Mouse (Mus musculus) stomach, embryonic 14.5 days (tissue): ENCODE data around the gene Rfc5. TPM values are rescaled to one million over a fixed set of nuclear protein-coding genes. Genes with fewer than 3 reads are reported as not detected.

Source experiments
- ATAC-seq: fragments of 200-750 bp; cut with Nextera tagmentation; 2 replicates; pipeline ENCODE4 v1.8.0; 2017; ENCODE audit warnings: low read depth, moderate TSS enrichment; ENCODE audit not compliant: insufficient number of reproducible peaks, insufficient read depth, low FRiP score
- H3K27ac ChIP-seq: fragments of 300-500 bp; sonication (generic); 2 replicates; pipeline ENCODE4 v1.5.1; 2014; ENCODE audit warnings: mild to moderate bottlenecking, low read length, moderate library complexity, mixed read lengths
- H3K27me3 ChIP-seq: fragments of 300-500 bp; sonication (generic); 2 replicates; pipeline ENCODE4 v1.6.1; 2014; ENCODE audit warnings: low read length, control low read depth, mixed read lengths; ENCODE audit not compliant: control insufficient read depth, insufficient read depth
- H3K36me3 ChIP-seq: fragments of 300-500 bp; sonication (generic); 2 replicates; pipeline ENCODE4 v1.6.1; 2014; ENCODE audit warnings: mild to moderate bottlenecking, control low read depth, low read length, moderate library complexity, mixed read lengths; ENCODE audit not compliant: control insufficient read depth, insufficient read depth
- H3K4me1 ChIP-seq: fragments of 300-500 bp; sonication (generic); 2 replicates; pipeline ENCODE4 v1.6.1; 2014; ENCODE audit warnings: low read length, control low read depth, mixed read lengths; ENCODE audit not compliant: control insufficient read depth, insufficient read depth
- H3K4me2 ChIP-seq: fragments of 300-500 bp; sonication (generic); replicated peaks from 2 replicates; pipeline ENCODE4 v1.6.1; 2014; ENCODE audit warnings: low read depth, low read length, control low read depth
- H3K4me3 ChIP-seq: fragments of 300-500 bp; sonication (generic); 2 replicates; pipeline ENCODE4 v1.5.1; 2014; ENCODE audit warnings: low read depth, low read length, control low read depth
- H3K9ac ChIP-seq: fragments of 300-500 bp; sonication (generic); replicated peaks from 2 replicates; pipeline ENCODE4 v1.6.1; 2014; ENCODE audit warnings: low read depth, mild to moderate bottlenecking, control low read depth, low read length, moderate library complexity, mixed read lengths
- H3K9me3 ChIP-seq: fragments of 300-500 bp; sonication (generic); 2 replicates; pipeline ENCODE4 v1.6.1; 2016; ENCODE audit warnings: low read depth, low read length, control low read depth; ENCODE audit not compliant: control insufficient read depth
- WGBS: fragments of 180-500 bp; shearing (Covaris S2); extraction: QIAGEN DNeasy Blood & Tissue Kit; methylation state at CpG from one replicate; pipeline ENCODE4 v1.1.7; 2014; 5-methylcytosine and 5-hydroxymethylcytosine counted together
- polyA plus RNA-seq: library from polyadenylated mRNA; unstranded; fragments of >200 nt; fragmentation: Nextera tagmentation; extraction: Ambion mirVana; gene quantifications from 2 replicates; pipeline ENCODE4 v1.2.1, GENCODE M21; 2014

Gene Rfc5
- polyA plus RNA-seq, 1 experiment from 2014 or later = 102 TPM

GRCm38 (mm10) chr5:117365904-117366561 lies 22.8 kb downstream of the Rfc5 start:
- Histone ChIP-seq H3K9ac (no peak overlapping the region), H3K4me1 (peaks cover 8% of the 10 kb centered on the region; the same call in 1 of the 2 replicates), H3K36me3 (peaks cover 26% of the 10 kb centered on the region), H3K27me3 (no peaks in the 10 kb centered on the region), H3K4me3 (no peak overlapping the region), H3K27ac (no peak overlapping the region; the same call in 1 of the 2 replicates), H3K9me3 (no peaks in the 10 kb centered on the region), H3K4me2 (no peak overlapping the region)
- ATAC-seq = no peak
- WGBS = 81% methylated on average over 13 of the region's 13 CpGs

GRCm38 (mm10) chr5:117364821-117365220 lies 24.0 kb downstream of the Rfc5 start:
- Histone ChIP-seq H3K27ac (no peak overlapping the region), H3K9me3 (no peaks in the 10 kb centered on the region), H3K4me2 (no peak overlapping the region), H3K27me3 (no peaks in the 10 kb centered on the region), H3K4me3 (no peak overlapping the region), H3K36me3 (peaks cover 20% of the 10 kb centered on the region), H3K4me1 (peaks cover 20% of the 10 kb centered on the region; the same call in 1 of the 2 replicates), H3K9ac (no peak overlapping the region)
- 91% methylated on average over 3 of the region's 3 CpGs for WGBS
- ATAC-seq = no peak

GRCm38 (mm10) chr5:117363066-117363782 lies 25.6 kb downstream of the Rfc5 start:
- 54% methylated on average over 15 of the region's 15 CpGs for WGBS
- no peaks in the 10 kb centered on the region for H3K27me3 ChIP-seq
- no peak overlapping the region for H3K4me2 ChIP-seq
- peak overlapping the region; percentile 13; the same call in 1 of the 2 replicates for H3K27ac ChIP-seq
- peaks cover 15% of the 10 kb centered on the region for H3K36me3 ChIP-seq
- no peak overlapping the region for H3K4me3 ChIP-seq
- H3K4me1 ChIP-seq = peaks cover 28% of the 10 kb centered on the region; the same call in 1 of the 2 replicates
- no peaks in the 10 kb centered on the region for H3K9me3 ChIP-seq
- ATAC-seq = peak; percentile 39; the same call in 1 of the 2 replicates
- H3K9ac ChIP-seq = no peak overlapping the region

GRCm38 (mm10) chr5:117361590-117361989 lies 27.3 kb downstream of the Rfc5 start:
- no peak overlapping the region for H3K9ac ChIP-seq
- peak overlapping the region; percentile 79; the same call in 1 of the 2 replicates for H3K27ac ChIP-seq
- no peak overlapping the region for H3K4me2 ChIP-seq
- H3K36me3 ChIP-seq = peaks cover 15% of the 10 kb centered on the region
- peaks cover 32% of the 10 kb centered on the region; the same call in 1 of the 2 replicates for H3K4me1 ChIP-seq
- no peaks in the 10 kb centered on the region for H3K9me3 ChIP-seq
- H3K4me3 ChIP-seq = no peak overlapping the region
- no peak for ATAC-seq
- H3K27me3 ChIP-seq = no peaks in the 10 kb centered on the region
- 87% methylated on average over 4 of the region's 4 CpGs for WGBS

- no peaks in the 10 kb centered on the region for H3K27me3 ChIP-seq
- no peaks in the 10 kb centered on the region for H3K9me3 ChIP-seq
- H3K4me2 ChIP-seq = no peak overlapping the region; the same call in 1 of the 2 replicates
- peak; percentile 66 for ATAC-seq
- H3K4me1 ChIP-seq = peaks cover 36% of the 10 kb centered on the region; the same call in 1 of the 2 replicates
- no peak overlapping the region for H3K4me3 ChIP-seq
- no peak overlapping the region for H3K9ac ChIP-seq
- peak overlapping the region; percentile 79 for H3K27ac ChIP-seq
- WGBS = 41% methylated on average over 13 of the region's 13 CpGs
- H3K36me3 ChIP-seq = peaks cover 15% of the 10 kb centered on the region
These were observed 28.0 kb downstream of the Rfc5 start for GRCm38 (mm10) chr5:117360631-117361541.

GRCm38 (mm10) chr5:117360228-117360515 lies 28.7 kb downstream of the Rfc5 start:
- Histone ChIP-seq H3K4me1 (peaks cover 40% of the 10 kb centered on the region; the same call in 1 of the 2 replicates), H3K9ac (no peak overlapping the region)

GRCm38 (mm10) chr5:117359497-117360227 lies 29.2 kb downstream of the Rfc5 start:
- H3K4me3 ChIP-seq = no peak overlapping the region
- no peak for ATAC-seq
- 35% methylated on average over 7 of the region's 7 CpGs for WGBS
- peaks cover 40% of the 10 kb centered on the region; the same call in 1 of the 2 replicates for H3K4me1 ChIP-seq
- H3K27me3 ChIP-seq = no peaks in the 10 kb centered on the region
- no peak overlapping the region; the same call in 1 of the 2 replicates for H3K4me2 ChIP-seq
- peaks cover 4% of the 10 kb centered on the region for H3K36me3 ChIP-seq
- no peaks in the 10 kb centered on the region for H3K9me3 ChIP-seq
- H3K27ac ChIP-seq = peak overlapping the region; percentile 79
- no peak overlapping the region for H3K9ac ChIP-seq

More at GRCm38 (mm10) chr5:117360228-117360515, 28.7 kb downstream of the Rfc5 start:
- H3K4me2 ChIP-seq = no peak overlapping the region
- H3K9me3 ChIP-seq = no peaks in the 10 kb centered on the region
- no peak for ATAC-seq
- peaks cover 9% of the 10 kb centered on the region for H3K36me3 ChIP-seq
- peak overlapping the region; percentile 79 for H3K27ac ChIP-seq
- H3K27me3 ChIP-seq = no peaks in the 10 kb centered on the region
- 41% methylated on average over 13 of the region's 13 CpGs for WGBS
- no peak overlapping the region for H3K4me3 ChIP-seq
